Mouse (Mus musculus): Measurements from ENCODE around the gene Mydgf. TPM values are rescaled to one million over a fixed set of nuclear protein-coding genes. Genes with fewer than 3 reads are reported as not detected.

Gene Mydgf
- polyA plus RNA-seq, 1 experiment, result 25.9 TPM

- H3K4me3 ChIP-seq (replicated peaks; ENCODE audit: control insufficient read depth, low read depth, low read length), result no peak overlapping the region
- TF ChIP-seq CTCF (IDR thresholded peaks at IDR 0.05; ENCODE audit: control insufficient read depth, insufficient read depth, low read length), result no peak
- no peak for TF ChIP-seq POLR2A (IDR thresholded peaks at IDR 0.05; ENCODE audit: borderline replicate concordance, control insufficient read depth, low read depth, low read length)
- 81% methylated on average over 11 of the region's 11 CpGs for WGBS
Measured at GRCm38 (mm10) chr17:56126175-56126574, 57.5 kb downstream of the Mydgf start.

More at GRCm38 (mm10) chr17:56126175-56126574, 57.5 kb downstream of the Mydgf start:
- H3K4me1 ChIP-seq (ENCODE audit: control insufficient read depth, insufficient read depth, low read length), result peaks cover 4% of the 10 kb centered on the region
- no peak overlapping the region for H3K27ac ChIP-seq (ENCODE audit: control insufficient read depth, insufficient read depth, low read depth, low read length, poor library complexity)

Other genes with a start within 250 kb of the Mydgf start
- gene Zfp119b, start 234.4 kb downstream of the Mydgf start, polyA plus RNA-seq (2011; ENCODE audit: insufficient read depth, insufficient read length, low replicate concordance, missing spikeins), result 1.4 TPM in 1 of 2 replicates, not detected in the other
- 8.5 and 34.4 TPM in 2 replicates for gene Ebi3, start 231.3 kb downstream of the Mydgf start, polyA plus RNA-seq (2011; ENCODE audit: insufficient read depth, insufficient read length, low replicate concordance, missing spikeins)
- 9.3 and 12.3 TPM in 2 replicates for gene Yju2, start 224.8 kb downstream of the Mydgf start, polyA plus RNA-seq (2011; ENCODE audit: insufficient read depth, insufficient read length, low replicate concordance, missing spikeins)
- gene Shd, start 213.5 kb downstream of the Mydgf start, polyA plus RNA-seq (2011; ENCODE audit: insufficient read depth, insufficient read length, low replicate concordance, missing spikeins), result 1.6 TPM in 1 of 2 replicates, not detected in the other
- gene Fsd1, start 197.4 kb downstream of the Mydgf start, polyA plus RNA-seq (2011; ENCODE audit: insufficient read depth, insufficient read length, low replicate concordance, missing spikeins), result not detected in 2 replicates
- 3.9 and 10.6 TPM in 2 replicates for gene Stap2, start 178.3 kb downstream of the Mydgf start, polyA plus RNA-seq (2011; ENCODE audit: insufficient read depth, insufficient read length, low replicate concordance, missing spikeins)
- 13.1 and 47.7 TPM in 2 replicates for gene Mpnd, start 178.2 kb downstream of the Mydgf start, polyA plus RNA-seq (2011; ENCODE audit: insufficient read depth, insufficient read length, low replicate concordance, missing spikeins)
- gene Sh3gl1, start 147.3 kb downstream of the Mydgf start, polyA plus RNA-seq (2011; ENCODE audit: insufficient read depth, insufficient read length, low replicate concordance, missing spikeins), result 39.9 and 55.5 TPM in 2 replicates
- 55.8 and 73.6 TPM in 2 replicates for gene Chaf1a, start 143.5 kb downstream of the Mydgf start, polyA plus RNA-seq (2011; ENCODE audit: insufficient read depth, insufficient read length, low replicate concordance, missing spikeins)
- gene Ubxn6, start 108.9 kb downstream of the Mydgf start, polyA plus RNA-seq (2011; ENCODE audit: insufficient read depth, insufficient read length, low replicate concordance, missing spikeins), result 17.7 and 41.7 TPM in 2 replicates
- 62.0 and 145 TPM in 2 replicates for gene Hdgfl2, start 104.3 kb downstream of the Mydgf start, polyA plus RNA-seq (2011; ENCODE audit: insufficient read depth, insufficient read length, low replicate concordance, missing spikeins)
- gene Plin4, start 74.1 kb downstream of the Mydgf start, polyA plus RNA-seq (2011; ENCODE audit: insufficient read depth, insufficient read length, low replicate concordance, missing spikeins), result 0.52 and 3.4 TPM in 2 replicates
- gene Plin5, start 66.3 kb downstream of the Mydgf start, polyA plus RNA-seq (2011; ENCODE audit: insufficient read depth, insufficient read length, low replicate concordance, missing spikeins), result not detected in 2 replicates
- 22.7 and 50.0 TPM in 2 replicates for gene Lrg1, start 61.9 kb downstream of the Mydgf start, polyA plus RNA-seq (2011; ENCODE audit: insufficient read depth, insufficient read length, low replicate concordance, missing spikeins)
- gene Sema6b, start 43.6 kb downstream of the Mydgf start, polyA plus RNA-seq (2011; ENCODE audit: insufficient read depth, insufficient read length, low replicate concordance, missing spikeins), result 3.2 and 3.9 TPM in 2 replicates
- 0.63 and 1.7 TPM in 2 replicates for gene Tnfaip8l1, start 21.4 kb downstream of the Mydgf start, polyA plus RNA-seq (2011; ENCODE audit: insufficient read depth, insufficient read length, low replicate concordance, missing spikeins)
- gene Dpp9, start 35.0 kb upstream of the Mydgf start, polyA plus RNA-seq (2011; ENCODE audit: insufficient read depth, insufficient read length, low replicate concordance, missing spikeins), result 8.4 and 8.9 TPM in 2 replicates
- gene Fem1a, start 72.9 kb upstream of the Mydgf start, polyA plus RNA-seq (2011; ENCODE audit: insufficient read depth, insufficient read length, low replicate concordance, missing spikeins), result 6.9 and 10.8 TPM in 2 replicates
- 2.4 and 5.9 TPM in 2 replicates for gene Ticam1, start 92.9 kb upstream of the Mydgf start, polyA plus RNA-seq (2011; ENCODE audit: insufficient read depth, insufficient read length, low replicate concordance, missing spikeins)
- 10.9 and 29.6 TPM in 2 replicates for gene Plin3, start 109.0 kb upstream of the Mydgf start, polyA plus RNA-seq (2011; ENCODE audit: insufficient read depth, insufficient read length, low replicate concordance, missing spikeins)
- gene Arrdc5, start 116.4 kb upstream of the Mydgf start, polyA plus RNA-seq (2011; ENCODE audit: insufficient read depth, insufficient read length, low replicate concordance, missing spikeins), result not detected in 2 replicates
- 77.5 and 109 TPM in 2 replicates for gene Uhrf1, start 119.4 kb upstream of the Mydgf start, polyA plus RNA-seq (2011; ENCODE audit: insufficient read depth, insufficient read length, low replicate concordance, missing spikeins)
- gene Kdm4b, start 142.1 kb upstream of the Mydgf start, polyA plus RNA-seq (2011; ENCODE audit: insufficient read depth, insufficient read length, low replicate concordance, missing spikeins), result 15.7 and 74.9 TPM in 2 replicates

Data from bone marrow, adult 2 months (tissue).